Mouse (Mus musculus) lung, embryonic 16.5 days (tissue): ENCODE results near the gene Pdk4. TPM values are rescaled to one million over a fixed set of nuclear protein-coding genes. Genes with fewer than 3 reads are reported as not detected.

Experiments
- ATAC-seq: fragments of 200-750 bp; cut with Nextera tagmentation; 2 replicates; pipeline ENCODE4 v1.8.0; 2017; ENCODE audit warnings: low read depth, mild to moderate bottlenecking, moderate library complexity
- H3K27ac ChIP-seq: fragments of 300-500 bp; sonication (generic); 2 replicates; pipeline ENCODE4 v1.5.1; 2014; ENCODE audit warnings: mild to moderate bottlenecking, control low read depth, low read length
- H3K27me3 ChIP-seq: fragments of 300-500 bp; sonication (generic); 2 replicates; pipeline ENCODE4 v1.6.1; 2014; ENCODE audit warnings: low read depth, low read length, mixed read lengths; ENCODE audit not compliant: control insufficient read depth, insufficient read depth
- H3K36me3 ChIP-seq: fragments of 300-500 bp; sonication (generic); 2 replicates; pipeline ENCODE4 v1.6.1; 2014; ENCODE audit warnings: low read length; ENCODE audit not compliant: control insufficient read depth, insufficient read depth
- H3K4me1 ChIP-seq: fragments of 300-500 bp; sonication (generic); replicated peaks from 2 replicates; pipeline ENCODE4 v1.6.1; 2014; ENCODE audit warnings: low read length, mixed read lengths; ENCODE audit not compliant: control insufficient read depth, insufficient read depth
- H3K4me2 ChIP-seq: fragments of 300-500 bp; sonication (generic); 2 replicates; pipeline ENCODE4 v1.6.1; 2014; ENCODE audit warnings: low read depth, low read length, control low read depth
- H3K4me3 ChIP-seq: fragments of 300-500 bp; sonication (generic); 2 replicates; pipeline ENCODE4 v1.5.1; 2014; ENCODE audit warnings: mild to moderate bottlenecking, low read length, control low read depth
- H3K9ac ChIP-seq: fragments of 300-500 bp; sonication (generic); 2 replicates; pipeline ENCODE4 v1.6.1; 2014; ENCODE audit warnings: low read length, control low read depth
- H3K9me3 ChIP-seq: fragments of 300-500 bp; sonication (generic); 2 replicates; pipeline ENCODE4 v1.6.1; 2016; ENCODE audit warnings: low read length; ENCODE audit not compliant: control insufficient read depth
- WGBS: fragments of 180-500 bp; shearing (Covaris S2); extraction: QIAGEN DNeasy Blood & Tissue Kit; methylation state at CpG from one replicate; pipeline ENCODE4 v1.1.7; 2014; 5-methylcytosine and 5-hydroxymethylcytosine counted together
- polyA plus RNA-seq: library from polyadenylated mRNA; unstranded; fragments of >200 nt; fragmentation: Nextera tagmentation; extraction: Ambion mirVana; gene quantifications from 2 replicates; pipeline ENCODE4 v1.2.1, GENCODE M21; 2015

Pdk4 gene
- 4.5 and 4.8 TPM in 2 replicates for polyA plus RNA-seq

- H3K27ac ChIP-seq, result peak within 1 kb of the TSS; percentile 36
- peak within 1 kb of the TSS; percentile 96 for H3K4me2 ChIP-seq
- 0 out of 2 replicates have a peak, but pooled peaks cover 2% of the 10 kb centered on the region for H3K4me1 ChIP-seq
- H3K4me3 ChIP-seq, result peak within 1 kb of the TSS; percentile 63
- H3K27me3 ChIP-seq, result no peaks in the 10 kb centered on the region
- peak within 1 kb of the TSS; percentile 71 for H3K9ac ChIP-seq
- peak; percentile 97 for ATAC-seq
- H3K9me3 ChIP-seq, result no peaks in the 10 kb centered on the region
- H3K36me3 ChIP-seq, result no peaks in the 10 kb centered on the region
- 2% methylated on average over 43 of the region's 43 CpGs for WGBS
Observed at GRCm38 (mm10) chr6:5495961-5496853, at the start of gene Pdk4. Gene Pdk4, minus strand, starts transcription at chr6:5496309.

DNA sequence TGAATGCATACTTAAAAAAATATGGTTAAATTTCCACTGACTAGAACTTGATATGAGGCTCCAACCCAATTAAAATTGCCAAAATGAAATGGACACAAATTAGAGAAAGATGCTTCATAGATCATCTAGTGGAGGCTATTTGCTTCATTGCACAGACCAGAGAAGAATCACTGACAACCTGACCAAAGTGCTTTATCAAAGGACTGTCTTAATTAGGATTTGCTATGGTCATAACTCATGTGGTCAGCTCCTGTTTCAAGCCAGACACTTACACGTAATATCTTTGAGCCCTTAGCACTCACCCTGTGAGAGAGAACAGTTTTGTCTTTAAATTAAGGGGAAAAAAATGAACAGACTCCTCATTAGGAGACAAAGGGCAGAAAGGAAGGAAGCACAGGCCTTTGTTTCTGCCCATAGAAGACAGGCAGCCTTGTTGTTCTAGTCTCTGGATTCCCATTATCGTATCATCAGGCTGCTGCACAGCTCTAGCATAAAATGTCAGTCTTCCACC lies 41.8 kb upstream of the Pdk4 start:
- ATAC-seq, result no peak
- H3K9me3 ChIP-seq, result no peaks in the 10 kb centered on the region
- 71% methylated on average over 2 of the region's 2 CpGs for WGBS

DNA sequence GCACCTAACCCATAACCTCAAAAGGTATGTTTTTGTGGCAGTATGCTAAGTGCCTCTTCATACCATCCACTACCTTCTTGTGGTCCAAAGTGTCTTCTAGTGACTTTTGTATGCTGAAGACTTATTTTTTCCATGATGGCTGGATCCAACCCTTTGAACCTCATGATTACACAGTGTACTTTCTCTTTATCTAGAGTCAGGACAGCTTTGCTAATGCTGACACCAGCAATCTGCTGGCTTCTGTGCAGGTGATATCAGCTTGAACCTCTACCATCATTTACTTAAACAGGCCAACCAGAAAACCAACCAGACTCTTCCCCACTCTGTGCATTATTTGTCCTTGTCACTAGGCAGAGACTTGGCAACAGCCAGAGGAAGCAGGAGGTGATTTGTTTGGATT lies 39.6 kb upstream of the Pdk4 start:
- ATAC-seq, result no peak
- no peak overlapping the region for H3K4me2 ChIP-seq
- H3K4me1 ChIP-seq, result no peaks in the 10 kb centered on the region
- no peak overlapping the region for H3K4me3 ChIP-seq
- H3K27ac ChIP-seq, result no peak overlapping the region
- H3K27me3 ChIP-seq, result no peaks in the 10 kb centered on the region
- H3K9ac ChIP-seq, result no peak overlapping the region
- H3K36me3 ChIP-seq, result no peaks in the 10 kb centered on the region
- no peaks in the 10 kb centered on the region for H3K9me3 ChIP-seq

More for the DNA sequence above, 41.8 kb upstream of the Pdk4 start:
- Histone ChIP-seq H3K36me3 (no peaks in the 10 kb centered on the region), H3K4me3 (no peak overlapping the region), H3K4me2 (no peak overlapping the region), H3K27ac (no peak overlapping the region), H3K4me1 (no peaks in the 10 kb centered on the region), H3K27me3 (no peaks in the 10 kb centered on the region), H3K9ac (no peak overlapping the region)

DNA sequence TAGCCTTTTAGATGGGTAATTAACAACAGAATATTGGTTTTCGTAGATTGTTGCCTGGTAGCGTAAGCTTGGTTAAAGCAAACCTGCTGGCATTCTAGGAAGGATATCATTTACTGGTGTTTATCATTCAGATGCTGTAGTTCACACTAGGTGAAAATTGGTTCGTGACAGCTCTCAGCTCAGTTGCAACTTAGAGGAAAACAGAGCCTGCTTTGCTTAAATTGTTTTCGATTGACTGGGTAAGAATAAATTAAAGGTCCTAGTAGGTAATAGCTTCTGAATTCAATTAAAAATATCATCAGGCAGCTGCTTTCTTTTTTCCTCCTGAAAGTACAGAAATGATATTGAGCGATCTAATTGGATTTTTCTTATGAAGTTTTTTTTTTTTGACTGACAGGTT lies 21.0 kb upstream of the Pdk4 start:
- H3K27me3 ChIP-seq, result no peaks in the 10 kb centered on the region
- WGBS, result 78% methylated on average over 5 of the region's 5 CpGs

GRCm38 (mm10) chr6:5509757-5510156 lies 13.6 kb upstream of the Pdk4 start:
- Histone ChIP-seq H3K4me3 (no peak overlapping the region), H3K9ac (no peak overlapping the region), H3K36me3 (no peaks in the 10 kb centered on the region), H3K4me2 (peak overlapping the region; percentile 2), H3K27me3 (no peaks in the 10 kb centered on the region), H3K4me1 (peaks cover 8% of the 10 kb centered on the region), H3K9me3 (no peaks in the 10 kb centered on the region), H3K27ac (peak overlapping the region; percentile 23)
- peak; percentile 94 for ATAC-seq
- WGBS, result 7% methylated on average over 5 of the region's 5 CpGs

More for the DNA sequence above, 21.0 kb upstream of the Pdk4 start:
- Histone ChIP-seq H3K36me3 (no peaks in the 10 kb centered on the region), H3K9me3 (no peaks in the 10 kb centered on the region), H3K4me3 (no peak overlapping the region), H3K27ac (no peak overlapping the region), H3K4me1 (no peaks in the 10 kb centered on the region), H3K4me2 (no peak overlapping the region), H3K9ac (no peak overlapping the region)
- ATAC-seq, result no peak

- ATAC-seq, result peak; percentile 29; the same call in 1 of the 2 replicates
- Histone ChIP-seq H3K4me3 (no peak overlapping the region), H3K9ac (no peak overlapping the region), H3K4me2 (peak overlapping the region; percentile 2), H3K27ac (peak overlapping the region; percentile 23), H3K27me3 (no peaks in the 10 kb centered on the region), H3K9me3 (no peaks in the 10 kb centered on the region), H3K4me1 (peaks cover 8% of the 10 kb centered on the region), H3K36me3 (no peaks in the 10 kb centered on the region)
- 10% methylated on average over 5 of the region's 5 CpGs for WGBS
Observed at GRCm38 (mm10) chr6:5509303-5509702, 13.2 kb upstream of the Pdk4 start.

- no peak overlapping the region for H3K9ac ChIP-seq
- H3K27me3 ChIP-seq, result no peaks in the 10 kb centered on the region
- H3K4me1 ChIP-seq, result peaks cover 8% of the 10 kb centered on the region
- no peaks in the 10 kb centered on the region for H3K36me3 ChIP-seq
- no peak overlapping the region for H3K4me3 ChIP-seq
- ATAC-seq, result no peak
- WGBS, result 76% methylated on average over 5 of the region's 5 CpGs
- no peak overlapping the region for H3K27ac ChIP-seq
- no peak overlapping the region for H3K4me2 ChIP-seq
- no peaks in the 10 kb centered on the region for H3K9me3 ChIP-seq
Observed at GRCm38 (mm10) chr6:5507821-5508220, 11.7 kb upstream of the Pdk4 start.

- ATAC-seq, result no peak
- Histone ChIP-seq H3K9me3 (no peaks in the 10 kb centered on the region), H3K36me3 (no peaks in the 10 kb centered on the region), H3K4me1 (peaks cover 8% of the 10 kb centered on the region), H3K4me3 (no peak overlapping the region), H3K27me3 (no peaks in the 10 kb centered on the region), H3K9ac (no peak overlapping the region), H3K27ac (no peak overlapping the region), H3K4me2 (no peak overlapping the region)
- 73% methylated on average over 3 of the region's 3 CpGs for WGBS
Observed at GRCm38 (mm10) chr6:5506271-5506670, 10.2 kb upstream of the Pdk4 start.

DNA sequence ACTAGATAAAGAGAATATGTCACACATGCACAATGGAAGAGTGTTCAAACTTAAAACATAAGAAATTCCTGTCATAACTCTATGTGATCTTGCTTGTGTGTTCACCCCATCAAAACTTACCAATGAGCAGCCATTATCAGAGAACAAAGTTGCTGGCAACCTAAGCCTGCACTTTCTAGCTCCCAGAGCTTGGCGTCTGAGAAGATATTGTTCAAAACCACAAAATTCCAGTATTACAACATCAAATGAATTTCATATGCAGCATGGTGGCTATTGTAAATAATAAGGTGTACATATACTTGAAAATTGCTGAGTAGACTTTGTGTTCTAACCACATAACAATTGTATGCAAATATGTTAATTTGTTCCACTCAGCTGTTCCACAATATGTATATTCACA lies 6.7 kb upstream of the Pdk4 start:
- Histone ChIP-seq H3K27ac (no peak overlapping the region), H3K27me3 (no peaks in the 10 kb centered on the region), H3K4me3 (no peak overlapping the region), H3K36me3 (no peaks in the 10 kb centered on the region), H3K9me3 (no peaks in the 10 kb centered on the region), H3K9ac (no peak overlapping the region), H3K4me2 (no peak overlapping the region), H3K4me1 (no peaks in the 10 kb centered on the region)
- WGBS, result 52% methylated on average over 1 of the region's 1 CpGs
- ATAC-seq, result no peak
